Mouse (Mus musculus): ENCODE results near the gene Slc2a8. TPM values are rescaled to one million over a fixed set of nuclear protein-coding genes. Genes with fewer than 3 reads are reported as not detected.
"Not testable (repeated sequence)": the region's sequence is repeated elsewhere in the genome, so short reads cannot be mapped to it uniquely, and the experiment has no call there.

Gene Slc2a8
- polyA plus RNA-seq (2014; fragmentation: Nextera tagmentation; extraction: Ambion mirVana) = 10.1 and 10.8 TPM in 2 replicates

GRCm38 (mm10) chr2:32981725-32982271 lies at the start of gene Slc2a8:
TSS of gene Slc2a8 (minus strand) at chr2:32982083.
- Histone ChIP-seq H3K4me1 (ENCODE audit: control insufficient read depth, insufficient read depth, low read length) (peaks cover 2% of the 10 kb centered on the region; the same call in 1 of the 2 replicates), H3K9ac (replicated peaks; ENCODE audit: low read length) (peak within 1 kb of the TSS; percentile 80), H3K36me3 (replicated peaks; ENCODE audit: control insufficient read depth, insufficient read depth, low read depth, low read length) (no peaks in the 10 kb centered on the region), H3K9me3 (replicated peaks; ENCODE audit: control insufficient read depth, low read length) (no peaks in the 10 kb centered on the region), H3K4me3 (ENCODE audit: low read depth, low read length) (peak within 1 kb of the TSS; percentile 73), H3K4me2 (ENCODE audit: low read depth, low read length) (peak within 1 kb of the TSS; percentile 99), H3K27me3 (ENCODE audit: control insufficient read depth, insufficient read depth, low read length) (no peaks in the 10 kb centered on the region), H3K27ac (replicated peaks; ENCODE audit: low read depth, low read length) (no peak within 1 kb of the TSS)
- WGBS = under 1% methylated on average over 50 of the region's 50 CpGs
- peak; percentile 95 for DNase-seq (ENCODE audit: low spot score)
- ATAC-seq (replicated peaks; ENCODE audit: insufficient number of reproducible peaks, low FRiP score, low TSS enrichment, low read depth) = peak; percentile 99

- no peak overlapping the region for H3K4me2 ChIP-seq (ENCODE audit: low read depth, low read length)
- H3K4me1 ChIP-seq (ENCODE audit: control insufficient read depth, insufficient read depth, low read length) = no peaks in the 10 kb centered on the region
- no peak overlapping the region for H3K4me3 ChIP-seq (ENCODE audit: low read depth, low read length)
- H3K9me3 ChIP-seq (replicated peaks; ENCODE audit: control insufficient read depth, low read length) = no peaks in the 10 kb centered on the region
- H3K9ac ChIP-seq (replicated peaks; ENCODE audit: low read length) = no peak overlapping the region
- ATAC-seq (replicated peaks; ENCODE audit: insufficient number of reproducible peaks, low FRiP score, low TSS enrichment, low read depth) = no peak
- no peaks in the 10 kb centered on the region for H3K27me3 ChIP-seq (ENCODE audit: control insufficient read depth, insufficient read depth, low read length)
- no peak overlapping the region for H3K27ac ChIP-seq (replicated peaks; ENCODE audit: low read depth, low read length)
- H3K36me3 ChIP-seq (replicated peaks; ENCODE audit: control insufficient read depth, insufficient read depth, low read depth, low read length) = no peaks in the 10 kb centered on the region
- DNase-seq (ENCODE audit: low spot score) = no peak
- WGBS = 77% methylated on average over 4 of the region's 4 CpGs
Measured at GRCm38 (mm10) chr2:33025040-33025439, 43.2 kb upstream of the Slc2a8 start.

GRCm38 (mm10) chr2:33024564-33024963 lies 42.7 kb upstream of the Slc2a8 start:
- H3K9ac ChIP-seq (replicated peaks; ENCODE audit: low read length) = no peak overlapping the region
- no peaks in the 10 kb centered on the region for H3K36me3 ChIP-seq (replicated peaks; ENCODE audit: control insufficient read depth, insufficient read depth, low read depth, low read length)
- no peak overlapping the region for H3K4me3 ChIP-seq (ENCODE audit: low read depth, low read length)
- H3K27ac ChIP-seq (replicated peaks; ENCODE audit: low read depth, low read length) = no peak overlapping the region
- no peaks in the 10 kb centered on the region for H3K9me3 ChIP-seq (replicated peaks; ENCODE audit: control insufficient read depth, low read length)
- no peaks in the 10 kb centered on the region for H3K27me3 ChIP-seq (ENCODE audit: control insufficient read depth, insufficient read depth, low read length)
- no peaks in the 10 kb centered on the region for H3K4me1 ChIP-seq (ENCODE audit: control insufficient read depth, insufficient read depth, low read length)
- ATAC-seq (replicated peaks; ENCODE audit: insufficient number of reproducible peaks, low FRiP score, low TSS enrichment, low read depth) = no peak
- no peak overlapping the region for H3K4me2 ChIP-seq (ENCODE audit: low read depth, low read length)
- no peak for DNase-seq (ENCODE audit: low spot score)
- 65% methylated on average over 10 of the region's 10 CpGs for WGBS

- no peak for DNase-seq (ENCODE audit: low spot score)
Measured at GRCm38 (mm10) chr2:33022846-33023245, 41.0 kb upstream of the Slc2a8 start.

GRCm38 (mm10) chr2:33018026-33018425 lies 36.1 kb upstream of the Slc2a8 start:
- 16% methylated on average over 6 of the region's 6 CpGs for WGBS
- DNase-seq (ENCODE audit: low spot score) (peak; percentile 74), ATAC-seq (replicated peaks; ENCODE audit: insufficient number of reproducible peaks, low FRiP score, low TSS enrichment, low read depth) (no peak)
- H3K9me3 ChIP-seq (replicated peaks; ENCODE audit: control insufficient read depth, low read length) = no peaks in the 10 kb centered on the region
- H3K4me1 ChIP-seq (ENCODE audit: control insufficient read depth, insufficient read depth, low read length) = no peaks in the 10 kb centered on the region
- H3K27ac ChIP-seq (replicated peaks; ENCODE audit: low read depth, low read length) = no peak overlapping the region
- H3K4me2 ChIP-seq (ENCODE audit: low read depth, low read length) = no peak overlapping the region
- H3K27me3 ChIP-seq (ENCODE audit: control insufficient read depth, insufficient read depth, low read length) = no peaks in the 10 kb centered on the region
- no peak overlapping the region for H3K4me3 ChIP-seq (ENCODE audit: low read depth, low read length)
- no peak overlapping the region for H3K9ac ChIP-seq (replicated peaks; ENCODE audit: low read length)
- H3K36me3 ChIP-seq (replicated peaks; ENCODE audit: control insufficient read depth, insufficient read depth, low read depth, low read length) = no peaks in the 10 kb centered on the region

More at GRCm38 (mm10) chr2:33022846-33023245, 41.0 kb upstream of the Slc2a8 start:
- no peak overlapping the region for H3K9ac ChIP-seq (replicated peaks; ENCODE audit: low read length)
- 76% methylated on average over 6 of the region's 6 CpGs for WGBS
- H3K36me3 ChIP-seq (replicated peaks; ENCODE audit: control insufficient read depth, insufficient read depth, low read depth, low read length) = no peaks in the 10 kb centered on the region
- no peaks in the 10 kb centered on the region for H3K9me3 ChIP-seq (replicated peaks; ENCODE audit: control insufficient read depth, low read length)
- no peak overlapping the region for H3K27ac ChIP-seq (replicated peaks; ENCODE audit: low read depth, low read length)
- H3K4me1 ChIP-seq (ENCODE audit: control insufficient read depth, insufficient read depth, low read length) = no peaks in the 10 kb centered on the region
- no peak overlapping the region for H3K4me2 ChIP-seq (ENCODE audit: low read depth, low read length)
- H3K27me3 ChIP-seq (ENCODE audit: control insufficient read depth, insufficient read depth, low read length) = no peaks in the 10 kb centered on the region
- no peak overlapping the region for H3K4me3 ChIP-seq (ENCODE audit: low read depth, low read length)
- no peak for ATAC-seq (replicated peaks; ENCODE audit: insufficient number of reproducible peaks, low FRiP score, low TSS enrichment, low read depth)

- H3K9me3 ChIP-seq (replicated peaks; ENCODE audit: control insufficient read depth, low read length) = no peaks in the 10 kb centered on the region
- no peaks in the 10 kb centered on the region for H3K36me3 ChIP-seq (replicated peaks; ENCODE audit: control insufficient read depth, insufficient read depth, low read depth, low read length)
- H3K27me3 ChIP-seq (ENCODE audit: control insufficient read depth, insufficient read depth, low read length) = no peaks in the 10 kb centered on the region
- no peak overlapping the region for H3K4me2 ChIP-seq (ENCODE audit: low read depth, low read length)
- DNase-seq (ENCODE audit: low spot score) = no peak
- WGBS = 67% methylated on average over 2 of the region's 2 CpGs
- ATAC-seq (replicated peaks; ENCODE audit: insufficient number of reproducible peaks, low FRiP score, low TSS enrichment, low read depth) = no peak
- no peaks in the 10 kb centered on the region for H3K4me1 ChIP-seq (ENCODE audit: control insufficient read depth, insufficient read depth, low read length)
- H3K4me3 ChIP-seq (ENCODE audit: low read depth, low read length) = no peak overlapping the region
- H3K9ac ChIP-seq (replicated peaks; ENCODE audit: low read length) = no peak overlapping the region
- no peak overlapping the region for H3K27ac ChIP-seq (replicated peaks; ENCODE audit: low read depth, low read length)
Measured at GRCm38 (mm10) chr2:33017191-33017590, 35.3 kb upstream of the Slc2a8 start.

- 77% methylated on average over 5 of the region's 5 CpGs for WGBS
- ATAC-seq (replicated peaks; ENCODE audit: insufficient number of reproducible peaks, low FRiP score, low TSS enrichment, low read depth) (no peak; the same call in 1 of the 2 replicates), DNase-seq (ENCODE audit: low spot score) (no peak)
- no peak overlapping the region for H3K9ac ChIP-seq (replicated peaks; ENCODE audit: low read length)
- no peaks in the 10 kb centered on the region for H3K9me3 ChIP-seq (replicated peaks; ENCODE audit: control insufficient read depth, low read length)
- no peaks in the 10 kb centered on the region for H3K4me1 ChIP-seq (ENCODE audit: control insufficient read depth, insufficient read depth, low read length)
- no peak overlapping the region for H3K27ac ChIP-seq (replicated peaks; ENCODE audit: low read depth, low read length)
- no peaks in the 10 kb centered on the region for H3K36me3 ChIP-seq (replicated peaks; ENCODE audit: control insufficient read depth, insufficient read depth, low read depth, low read length)
- no peak overlapping the region for H3K4me2 ChIP-seq (ENCODE audit: low read depth, low read length)
- no peak overlapping the region for H3K4me3 ChIP-seq (ENCODE audit: low read depth, low read length)
- H3K27me3 ChIP-seq (ENCODE audit: control insufficient read depth, insufficient read depth, low read length) = no peaks in the 10 kb centered on the region
Measured at GRCm38 (mm10) chr2:33014877-33015276, 33.0 kb upstream of the Slc2a8 start.

GRCm38 (mm10) chr2:33009055-33009454 lies 27.2 kb upstream of the Slc2a8 start:
- WGBS = 86% methylated on average over 4 of the region's 4 CpGs
- not testable (repeated sequence) for H3K4me3 ChIP-seq (ENCODE audit: low read depth, low read length); DNase-seq (ENCODE audit: low spot score); H3K27me3 ChIP-seq (ENCODE audit: control insufficient read depth, insufficient read depth, low read length); H3K36me3 ChIP-seq (replicated peaks; ENCODE audit: control insufficient read depth, insufficient read depth, low read depth, low read length); H3K9me3 ChIP-seq (replicated peaks; ENCODE audit: control insufficient read depth, low read length); H3K9ac ChIP-seq (replicated peaks; ENCODE audit: low read length); H3K27ac ChIP-seq (replicated peaks; ENCODE audit: low read depth, low read length); H3K4me1 ChIP-seq (ENCODE audit: control insufficient read depth, insufficient read depth, low read length); ATAC-seq (replicated peaks; ENCODE audit: insufficient number of reproducible peaks, low FRiP score, low TSS enrichment, low read depth); H3K4me2 ChIP-seq (ENCODE audit: low read depth, low read length)
